Comparison of ENCODE assay signal across 22 mouse cellular contexts in the genomic region with DNA sequence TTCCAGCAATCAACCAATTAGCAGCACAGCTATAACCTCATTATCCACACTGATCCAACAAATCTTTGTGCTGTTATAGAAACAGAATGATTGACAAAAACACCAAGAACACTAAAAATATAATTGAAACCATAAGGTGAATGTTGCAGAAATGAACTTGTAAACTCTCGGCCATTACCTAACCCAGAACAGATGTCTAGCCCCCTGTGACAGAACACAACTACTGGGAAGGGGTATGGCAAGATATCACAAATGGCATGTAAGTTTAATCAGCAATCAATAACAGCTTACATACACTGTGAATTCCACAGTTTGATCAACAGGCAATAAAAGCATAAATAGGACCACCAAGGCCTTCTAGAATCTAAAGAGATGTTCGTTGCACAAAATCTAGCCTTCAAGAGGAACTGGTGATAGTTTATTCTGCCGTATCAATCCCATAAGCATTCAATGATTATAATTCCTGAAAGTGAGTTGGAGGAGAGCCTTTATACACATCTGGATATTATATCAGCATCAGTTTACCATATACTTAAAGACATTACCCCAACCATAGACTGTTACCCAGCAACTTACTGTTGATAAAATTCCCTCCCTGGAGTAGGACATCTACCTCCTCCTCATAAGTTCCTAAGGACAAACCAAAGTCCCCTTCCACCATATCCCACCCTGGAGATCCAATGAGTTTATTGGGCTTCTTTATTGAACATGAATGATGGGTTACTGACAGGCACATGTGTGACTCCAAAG. TPM values are rescaled to one million over a fixed set of nuclear protein-coding genes. Genes with fewer than 3 reads are reported as not detected.
DNase-seq lines count a peak whose midpoint lies in the region; ATAC-seq lines count a peak whose summit lies in the region.
"Had no signal": no experiment of that assay in that cellular context is flagged by ENCODE, and none has a peak within 500 bp of the region (broad histone marks: within the 10 kb centered on the region; RNA-seq: fewer than 3 reads in every experiment).

No protein-coding gene starts in this region.

- no peak overlapping the region for H3K4me3 ChIP-seq in limb, embryonic 11.5 days (ENCODE audit: low read depth, low read length)
- H3K4me3 ChIP-seq in limb, embryonic 10.5 days, result no peak overlapping the region
- no peak overlapping the region for H3K4me3 ChIP-seq in limb, embryonic 13.5 days
- H3K4me3 ChIP-seq: embryonic facial prominence, embryonic 13.5 days; embryonic facial prominence, embryonic 15.5 days; erythroblast, embryonic 14.5 days; forebrain, embryonic 10.5 days; forebrain, embryonic 12.5 days had no signal

- no peak overlapping the region for H3K27ac ChIP-seq in limb, embryonic 11.5 days (replicated peaks; ENCODE audit: low read depth, low read length)
- no peak overlapping the region for H3K27ac ChIP-seq in limb, embryonic 10.5 days
- no peak overlapping the region for H3K27ac ChIP-seq in limb, embryonic 13.5 days
- H3K27ac ChIP-seq: embryonic facial prominence, embryonic 13.5 days; embryonic facial prominence, embryonic 15.5 days; forebrain, embryonic 10.5 days; forebrain, embryonic 12.5 days had no signal

- H3K27me3 ChIP-seq in limb, embryonic 11.5 days (ENCODE audit: control insufficient read depth, insufficient read depth, low read length), result no peaks in the 10 kb centered on the region
- no peaks in the 10 kb centered on the region for H3K27me3 ChIP-seq in limb, embryonic 10.5 days (ENCODE audit: low read depth, poor library complexity, severe bottlenecking)
- no peaks in the 10 kb centered on the region for H3K27me3 ChIP-seq in limb, embryonic 13.5 days
- H3K27me3 ChIP-seq: embryonic facial prominence, embryonic 15.5 days; forebrain, embryonic 12.5 days had no signal

- intact Hi-C loops in left cerebral cortex, postnatal 10 days (cut with DNase I), result no loop called here

- DNase-seq in limb, embryonic 11.5 days (ENCODE audit: low spot score), result no peak
- no peak for DNase-seq in limb, embryonic 10.5 days (ENCODE audit: low spot score)
- no peak for DNase-seq in ovary, postnatal 36 days (ENCODE audit: low spot score)
- no peak for DNase-seq in left cerebral cortex, postnatal 10 days (ENCODE audit: extremely low spot score in 1 of 2, low spot score in 2 of 2)
- DNase-seq: adrenal gland, adult 2 months; adrenal gland, postnatal 10 days; adrenal gland, postnatal 25 days; cerebellum, adult 11 months; cerebellum, adult 18-20 months; cerebellum, adult 8-10 months; cerebellum, adult 9-11 months; cerebellum, postnatal 14 days; cerebellum, postnatal 36 days; embryo, embryonic 11 days had no signal

- peak; percentile 77; the same call in 1 of the 2 replicates for ATAC-seq in limb, embryonic 11.5 days (ENCODE audit: insufficient number of reproducible peaks, low FRiP score, low TSS enrichment, low read depth)
- ATAC-seq in limb, embryonic 13.5 days (ENCODE audit: low FRiP score, low read depth), result peak; percentile 65; the same call in 1 of the 2 replicates
- ATAC-seq: forebrain, embryonic 14.5 days; forebrain, embryonic 16.5 days had no signal

- no peak overlapping the region for H3K9ac ChIP-seq in limb, embryonic 11.5 days (ENCODE audit: low read length)
- H3K9ac ChIP-seq in limb, embryonic 13.5 days, result no peak overlapping the region
- H3K9ac ChIP-seq: embryonic facial prominence, embryonic 13.5 days; embryonic facial prominence, embryonic 15.5 days; forebrain, embryonic 12.5 days had no signal

- H3K9me3 ChIP-seq in limb, embryonic 11.5 days (ENCODE audit: control insufficient read depth, low read length), result no peaks in the 10 kb centered on the region
- H3K9me3 ChIP-seq in limb, embryonic 10.5 days (replicated peaks), result no peaks in the 10 kb centered on the region
- H3K9me3 ChIP-seq in limb, embryonic 13.5 days, result no peaks in the 10 kb centered on the region
- H3K9me3 ChIP-seq: embryonic facial prominence, embryonic 13.5 days; embryonic facial prominence, embryonic 15.5 days; forebrain, embryonic 10.5 days; forebrain, embryonic 12.5 days had no signal

- H3K4me2 ChIP-seq in limb, embryonic 11.5 days (ENCODE audit: low read depth, severe bottlenecking), result no peak overlapping the region
- H3K4me2 ChIP-seq in limb, embryonic 13.5 days (replicated peaks), result no peak overlapping the region
- H3K4me2 ChIP-seq: embryonic facial prominence, embryonic 13.5 days; embryonic facial prominence, embryonic 15.5 days; forebrain, embryonic 12.5 days had no signal

- no peaks in the 10 kb centered on the region for H3K36me3 ChIP-seq in limb, embryonic 11.5 days (ENCODE audit: control insufficient read depth, insufficient read depth, low read length)
- no peaks in the 10 kb centered on the region for H3K36me3 ChIP-seq in limb, embryonic 10.5 days
- no peaks in the 10 kb centered on the region for H3K36me3 ChIP-seq in limb, embryonic 13.5 days
- H3K36me3 ChIP-seq: embryonic facial prominence, embryonic 13.5 days; embryonic facial prominence, embryonic 15.5 days; forebrain, embryonic 10.5 days; forebrain, embryonic 12.5 days had no signal

- no peaks in the 10 kb centered on the region for H3K4me1 ChIP-seq in limb, embryonic 11.5 days (ENCODE audit: control insufficient read depth, insufficient read depth, low read length)
- H3K4me1 ChIP-seq in limb, embryonic 10.5 days, result 0 out of 2 replicates have a peak, but pooled peaks cover 10% of the 10 kb centered on the region
- peaks cover 23% of the 10 kb centered on the region for H3K4me1 ChIP-seq in limb, embryonic 13.5 days
- H3K4me1 ChIP-seq: embryonic facial prominence, embryonic 13.5 days; embryonic facial prominence, embryonic 15.5 days; forebrain, embryonic 10.5 days; forebrain, embryonic 12.5 days had no signal

- 47% methylated on average over 3 of the region's 3 CpGs for WGBS in limb, embryonic 11.5 days
- WGBS in limb, embryonic 10.5 days, result 66% methylated on average over 3 of the region's 3 CpGs
- WGBS in limb, embryonic 13.5 days, result 30% methylated on average over 3 of the region's 3 CpGs

RNA-seq across cellular contexts. Expression of gene Dhrs3, which starts 30.7 kb away (rescaled TPM):
- 48.5 and 50.2 TPM in 2 replicates for polyA plus RNA-seq in limb, embryonic 11.5 days (2014; fragmentation: Nextera tagmentation; extraction: Ambion mirVana)
- polyA plus RNA-seq in limb, embryonic 10.5 days (2016; fragmentation: Nextera tagmentation; extraction: Ambion mirVana), result 29.5 and 49.8 TPM in 2 replicates
- polyA plus RNA-seq in limb, embryonic 13.5 days (2015; fragmentation: Nextera tagmentation; extraction: Ambion mirVana), result 113 and 140 TPM in 2 replicates
- total RNA-seq in left cerebral cortex, postnatal 10 days (2021), result 10 to 100 TPM; 16.0 to 16.6 TPM
